Mouse (Mus musculus) olfactory bulb, adult 2 months (tissue): ENCODE data around the gene Zfp948.

ENCODE experiments used
- CTCF ChIP-seq: fragments of 200-500 bp; IDR thresholded peaks from 2 replicates; pipeline ENCODE4 v1.5.1; 2012; ENCODE audit warnings: low read depth, mild to moderate bottlenecking, low read length, moderate library complexity; ENCODE audit not compliant: insufficient read depth
- POLR2A ChIP-seq: fragments of 200-500 bp; IDR thresholded peaks from 2 replicates; pipeline ENCODE4 v1.6.1; 2012; ENCODE audit warnings: mild to moderate bottlenecking, low read depth, low read length, moderate library complexity; ENCODE audit not compliant: insufficient read depth

DNA sequence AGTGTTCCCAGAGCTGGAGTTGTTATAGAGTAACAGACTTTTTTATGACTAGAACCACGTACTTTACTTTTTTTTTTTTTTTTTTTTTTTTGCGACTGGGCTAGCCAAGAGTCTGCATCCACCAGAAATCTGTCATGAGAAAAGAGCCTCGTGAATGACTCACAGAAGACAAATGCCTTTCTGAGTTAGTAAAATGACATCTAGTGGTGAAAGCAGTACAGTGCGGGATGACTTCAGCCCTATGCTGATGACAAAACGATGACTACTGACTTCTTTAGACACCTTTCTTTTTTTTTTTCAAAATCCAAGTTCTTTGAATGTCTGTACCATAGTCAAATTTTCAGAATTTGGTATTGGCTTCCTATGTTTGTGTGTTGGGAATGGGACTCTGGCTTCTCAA is 588 bp upstream of the Zfp948 start:
- TF ChIP-seq POLR2A (no peak), CTCF (no peak)
